Mouse (Mus musculus): Measurements from ENCODE around the gene Eif4g3. TPM values are rescaled to one million over a fixed set of nuclear protein-coding genes. Genes with fewer than 3 reads are reported as not detected.

Eif4g3 gene
- polyA plus RNA-seq, 1 experiment = 88.6 TPM

- TF ChIP-seq GATA1 (IDR thresholded peaks at IDR 0.05; ENCODE audit: low read length) = no peak
Observed at GRCm38 (mm10) chr4:138133360-138133759, 140.5 kb downstream of the Eif4g3 start.

DNA sequence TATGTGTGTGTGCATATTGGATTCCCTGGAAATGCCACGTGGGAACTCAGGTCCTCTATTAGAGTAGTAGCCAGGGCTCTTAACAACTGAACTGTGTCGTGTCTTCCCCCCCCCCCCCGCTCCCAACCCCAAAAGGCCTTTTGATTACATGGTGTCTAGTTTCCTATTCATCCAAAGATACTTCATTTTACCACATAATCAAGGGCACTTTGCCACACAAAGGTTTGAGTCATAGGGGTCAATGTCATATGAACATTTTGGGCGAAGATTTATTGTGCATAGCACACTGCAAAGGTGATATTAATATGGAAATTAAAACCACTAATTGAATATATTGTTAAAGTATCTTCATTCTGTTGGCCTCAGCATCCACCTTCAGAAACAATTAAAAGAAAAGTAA lies 144.5 kb downstream of the Eif4g3 start:
- no peak for TF ChIP-seq GATA1 (IDR thresholded peaks at IDR 0.05; ENCODE audit: low read length)

- no peak for TF ChIP-seq GATA1 (IDR thresholded peaks at IDR 0.05; ENCODE audit: low read length)
Observed at GRCm38 (mm10) chr4:138137804-138138203, 145.0 kb downstream of the Eif4g3 start.

- TF ChIP-seq GATA1 (IDR thresholded peaks at IDR 0.05; ENCODE audit: low read length) = no peak
Observed at GRCm38 (mm10) chr4:138138219-138138618, 145.4 kb downstream of the Eif4g3 start.

GRCm38 (mm10) chr4:138141358-138141757 lies 148.5 kb downstream of the Eif4g3 start:
- TF ChIP-seq GATA1 (IDR thresholded peaks at IDR 0.05; ENCODE audit: low read length) = no peak

- no peak for TF ChIP-seq GATA1 (IDR thresholded peaks at IDR 0.05; ENCODE audit: low read length)
Observed at GRCm38 (mm10) chr4:138147176-138147575, 154.4 kb downstream of the Eif4g3 start.

DNA sequence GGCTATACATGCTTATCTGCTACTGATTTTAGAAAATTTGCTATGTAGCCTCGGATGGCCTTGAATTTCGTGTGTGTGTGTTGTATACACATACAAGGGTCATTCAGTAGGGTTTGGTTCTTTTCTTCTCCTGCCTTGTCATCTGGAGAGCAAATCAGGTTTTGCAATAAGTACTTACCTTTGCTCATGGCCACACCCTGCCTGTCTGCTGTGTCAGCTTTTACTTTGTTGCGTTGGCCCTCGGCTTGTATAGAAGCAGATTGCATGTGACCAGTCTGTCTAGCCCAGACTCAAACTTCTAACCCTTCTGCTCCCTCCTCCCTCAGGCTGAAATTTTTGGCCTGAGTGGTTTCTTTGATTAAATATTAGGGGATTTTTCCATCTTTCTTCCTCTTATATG lies 157.2 kb downstream of the Eif4g3 start:
- TF ChIP-seq GATA1 (IDR thresholded peaks at IDR 0.05; ENCODE audit: low read length) = no peak

DNA sequence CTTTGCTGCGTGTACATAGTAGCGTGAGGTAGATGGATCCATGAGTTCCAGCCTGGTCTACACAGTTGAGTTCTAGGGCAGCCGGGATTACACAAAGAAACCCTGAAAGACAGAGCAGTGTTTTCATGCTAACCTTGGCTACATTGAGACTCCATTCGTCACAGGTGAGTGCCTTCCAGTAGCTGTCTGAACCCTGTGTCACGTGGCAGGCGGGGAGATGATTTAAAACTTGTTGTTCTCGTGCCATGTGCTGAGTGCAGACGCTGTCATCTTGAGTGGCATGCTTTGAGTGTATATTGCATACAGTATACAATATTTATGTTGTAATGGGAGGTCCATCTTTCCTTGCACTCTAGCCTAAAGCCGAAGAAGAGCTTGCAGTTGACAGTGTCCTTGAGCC lies 158.4 kb downstream of the Eif4g3 start:
- no peak for TF ChIP-seq GATA1 (IDR thresholded peaks at IDR 0.05; ENCODE audit: low read length)

GRCm38 (mm10) chr4:138153980-138154379 lies 161.2 kb downstream of the Eif4g3 start:
- TF ChIP-seq GATA1 (IDR thresholded peaks at IDR 0.05; ENCODE audit: low read length) = no peak

GRCm38 (mm10) chr4:138160918-138161317 lies 168.1 kb downstream of the Eif4g3 start:
- no peak for TF ChIP-seq GATA1 (IDR thresholded peaks at IDR 0.05; ENCODE audit: low read length)

DNA sequence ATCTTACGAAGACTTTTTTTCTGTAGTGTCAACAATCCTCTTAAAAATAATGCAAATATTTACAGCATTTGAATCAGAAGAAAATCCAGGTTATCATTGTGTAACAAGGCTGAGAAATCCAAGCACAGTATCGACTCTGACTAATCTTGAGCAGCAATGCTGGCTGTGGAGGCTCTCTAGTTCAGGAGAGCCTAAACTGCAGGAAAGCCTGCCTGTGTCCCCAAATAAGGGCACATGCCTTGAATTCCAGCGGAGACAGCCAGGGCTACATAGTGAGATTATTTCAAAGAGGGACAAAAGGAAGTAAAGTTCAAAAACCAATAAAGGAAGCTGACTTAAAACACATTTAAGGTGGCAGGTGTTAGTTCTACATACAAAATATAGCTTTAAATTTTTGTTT lies 168.7 kb downstream of the Eif4g3 start:
- TF ChIP-seq GATA1 (IDR thresholded peaks at IDR 0.05; ENCODE audit: low read length) = no peak

DNA sequence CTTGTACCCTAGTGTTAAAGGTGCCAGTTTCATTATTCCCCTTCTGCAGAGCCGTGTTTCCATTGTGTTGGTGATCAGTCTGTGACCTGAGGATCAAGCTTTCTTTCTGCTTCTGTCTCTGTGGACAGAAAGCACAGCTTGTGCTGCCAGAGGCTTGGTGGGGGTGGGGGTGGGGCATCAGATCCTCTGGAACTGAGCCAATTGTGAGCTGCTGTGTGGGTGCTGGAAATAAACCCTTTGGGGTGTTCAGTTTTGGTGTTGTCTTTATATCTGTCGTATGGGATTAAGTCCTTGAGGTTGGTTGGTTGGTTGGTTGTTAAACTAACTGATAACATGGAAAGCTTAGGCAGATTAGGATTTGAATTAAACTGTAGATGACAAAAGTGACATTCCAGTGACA lies 171.0 kb downstream of the Eif4g3 start:
- TF ChIP-seq GATA1 (IDR thresholded peaks at IDR 0.05; ENCODE audit: low read length) = no peak

DNA sequence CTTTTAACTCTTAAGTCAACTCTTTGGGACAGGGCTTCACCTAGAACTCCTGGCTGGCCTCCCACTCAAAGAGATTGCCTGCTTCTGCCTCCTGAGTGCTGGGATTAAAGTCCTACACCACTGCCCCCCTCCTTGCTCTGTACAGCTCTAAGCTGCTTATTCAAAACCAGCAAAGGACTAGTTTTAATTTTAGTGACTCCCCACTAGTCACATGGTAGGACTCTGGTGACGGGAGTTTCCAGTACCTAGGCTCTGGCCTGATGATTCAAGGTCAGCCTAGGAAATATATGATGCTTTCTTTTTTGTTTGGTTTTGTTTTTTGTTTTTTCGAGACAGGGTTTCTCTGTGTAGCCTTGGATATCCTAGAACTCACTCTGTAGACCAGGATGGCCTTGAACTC lies 172.0 kb downstream of the Eif4g3 start:
- TF ChIP-seq GATA1 (IDR thresholded peaks at IDR 0.05; ENCODE audit: low read length) = no peak

- no peak for TF ChIP-seq GATA1 (IDR thresholded peaks at IDR 0.05; ENCODE audit: low read length)
Observed at GRCm38 (mm10) chr4:138166519-138166918, 173.7 kb downstream of the Eif4g3 start.

GRCm38 (mm10) chr4:138168162-138168561 lies 175.3 kb downstream of the Eif4g3 start:
- TF ChIP-seq GATA1 (IDR thresholded peaks at IDR 0.05; ENCODE audit: low read length) = no peak

DNA sequence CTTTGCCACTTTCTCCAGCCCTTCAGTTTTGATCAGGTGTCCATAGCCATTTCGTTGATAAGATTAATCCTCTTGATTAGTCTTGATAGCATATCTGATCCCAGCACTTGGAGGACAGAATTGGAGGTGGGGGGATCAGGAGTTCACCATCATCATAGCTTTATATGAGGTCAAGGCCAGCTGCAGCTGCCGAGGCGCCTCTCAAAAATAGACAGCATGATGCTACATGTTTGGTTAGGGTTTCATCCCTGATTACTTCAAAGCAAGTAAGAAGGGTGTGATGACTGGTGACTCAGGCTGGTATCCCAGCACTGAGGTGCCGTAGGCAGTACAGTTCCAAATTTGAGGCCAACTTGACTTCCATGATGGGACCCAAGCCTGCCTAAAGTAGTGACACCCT lies 176.6 kb downstream of the Eif4g3 start:
- no peak for TF ChIP-seq GATA1 (IDR thresholded peaks at IDR 0.05; ENCODE audit: low read length)

- no peak for TF ChIP-seq GATA1 (IDR thresholded peaks at IDR 0.05; ENCODE audit: low read length)
Observed at GRCm38 (mm10) chr4:138172686-138173085, 179.9 kb downstream of the Eif4g3 start.

DNA sequence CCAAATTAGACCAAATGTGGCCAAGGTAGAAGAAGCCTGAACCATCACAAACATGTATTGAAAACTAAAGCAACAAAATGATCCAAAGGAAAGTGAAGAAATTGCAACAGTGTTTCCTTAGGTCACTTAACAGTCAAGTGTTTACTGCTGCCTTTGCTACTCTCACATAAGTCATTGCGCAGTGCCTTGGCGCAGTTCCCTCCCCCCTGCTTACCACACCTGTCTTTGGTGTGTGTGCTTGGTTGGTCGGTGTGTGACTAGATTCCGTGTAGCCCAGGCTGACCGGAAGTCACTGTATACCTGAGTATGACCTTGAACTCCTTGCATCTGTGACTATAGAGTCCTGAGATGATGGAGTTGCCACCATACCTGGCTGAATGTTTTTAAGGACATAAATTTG lies 186.6 kb downstream of the Eif4g3 start:
- TF ChIP-seq GATA1 (IDR thresholded peaks at IDR 0.05; ENCODE audit: low read length) = no peak
